Mouse (Mus musculus) gastrocnemius, adult 8-10 months (tissue): Measurements from ENCODE around the gene Naip6. TPM values are rescaled to one million over a fixed set of nuclear protein-coding genes. Genes with fewer than 3 reads are reported as not detected.
"Not testable (repeated sequence)": the region's sequence is repeated elsewhere in the genome, so short reads cannot be mapped to it uniquely, and the experiment has no call there.

Experiments
- DNase-seq, 2 experiments: peaks; one replicate each; pipeline ENCODE4 v3.0.0; 2022; ENCODE audit warnings: low spot score in 2 of 2
- total RNA-seq, 4 experiments: library from RNA; stranded (reverse); gene quantifications; 2 replicates each; pipeline ENCODE4 v1.2.4; 2022

Gene Naip6
- total RNA-seq, result under 1 TPM in 1 of 4 experiments, not detected in 3; 0.09 TPM

DNA sequence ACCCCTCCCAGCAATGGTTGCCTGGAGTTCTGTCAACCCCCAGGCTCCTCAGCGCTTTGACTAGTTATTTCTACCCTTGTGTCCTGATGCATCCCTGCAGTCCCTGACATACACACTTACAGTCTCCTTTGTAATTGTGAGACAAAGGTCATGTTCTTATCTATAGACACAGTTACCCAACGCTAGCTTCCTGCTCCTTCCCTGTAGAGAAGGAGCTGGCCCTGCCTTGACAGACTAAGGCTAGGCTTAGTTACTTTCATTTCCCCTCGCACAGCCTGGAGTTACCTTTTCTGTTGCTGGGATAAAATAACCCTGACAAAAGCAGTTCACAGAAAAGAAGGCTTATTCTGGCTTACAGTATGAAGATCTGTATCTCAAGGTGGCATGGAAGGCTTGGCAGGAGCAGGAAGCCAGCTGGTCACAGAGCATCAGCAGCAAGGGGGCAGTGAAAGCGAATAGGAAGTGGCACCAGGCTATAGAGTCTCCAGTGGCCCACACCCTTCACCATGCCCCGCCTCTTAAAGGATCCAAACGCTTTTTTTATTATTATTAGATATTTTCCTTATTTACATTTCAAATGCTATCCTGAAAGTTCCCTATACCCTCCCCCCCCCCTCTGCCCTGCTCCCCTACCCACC lies at the start of gene Naip6:
Naip6 (minus strand) TSS at position 419 of the 638 bp plus-strand sequence.
- not testable (repeated sequence) for DNase-seq

DNA sequence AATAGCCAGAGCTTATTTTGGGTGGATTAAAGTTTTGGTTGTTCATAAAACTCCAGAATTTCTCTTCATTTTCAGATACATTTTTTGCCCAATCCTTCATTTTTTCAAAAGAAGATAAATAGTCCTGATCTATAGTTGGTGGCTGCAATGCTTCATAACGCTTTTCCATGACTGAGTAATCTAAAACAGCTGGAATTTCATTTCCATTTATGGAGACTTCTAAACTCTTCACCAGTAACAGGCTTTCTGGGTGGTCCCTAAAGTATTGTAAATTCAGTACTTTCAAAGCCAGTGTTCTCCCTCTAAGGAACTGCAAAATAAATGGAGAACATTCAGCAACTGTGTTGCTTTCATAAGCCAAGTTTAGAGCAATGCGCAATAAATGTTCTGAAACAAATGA lies 34.8 kb upstream of the Naip6 start:
- not testable (repeated sequence) for DNase-seq

DNA sequence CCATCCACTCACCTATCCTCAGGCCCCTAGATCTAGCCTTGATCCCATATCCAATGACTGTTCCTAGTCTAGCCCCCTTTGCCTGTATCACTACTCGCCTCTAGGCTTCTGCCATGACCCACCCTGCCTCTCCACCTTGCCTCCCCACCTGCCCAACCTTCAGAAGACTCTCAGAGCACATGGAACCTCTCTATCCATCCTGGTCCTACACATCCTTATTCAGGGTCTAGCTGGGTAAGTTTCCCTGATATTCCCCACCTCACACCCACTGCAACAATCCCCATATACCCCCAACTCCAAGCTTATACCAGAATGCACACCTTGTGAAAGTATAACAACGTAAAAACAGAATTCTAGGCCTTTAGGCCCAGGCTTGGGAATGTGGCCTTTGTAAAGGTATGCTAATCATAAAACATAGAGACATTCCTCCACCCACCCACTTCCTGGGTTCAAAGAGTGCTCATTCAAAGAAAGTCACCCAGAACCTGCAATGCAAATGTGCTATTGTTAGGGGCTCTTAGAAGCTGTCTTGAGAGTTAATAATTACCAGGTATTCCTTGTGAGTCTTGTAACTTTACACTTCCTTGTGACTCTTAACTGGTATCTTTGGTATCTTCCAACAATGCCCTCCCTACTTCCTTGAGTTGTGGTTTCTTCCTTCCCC lies 32.2 kb upstream of the Naip6 start:
- not testable (repeated sequence) for DNase-seq

DNA sequence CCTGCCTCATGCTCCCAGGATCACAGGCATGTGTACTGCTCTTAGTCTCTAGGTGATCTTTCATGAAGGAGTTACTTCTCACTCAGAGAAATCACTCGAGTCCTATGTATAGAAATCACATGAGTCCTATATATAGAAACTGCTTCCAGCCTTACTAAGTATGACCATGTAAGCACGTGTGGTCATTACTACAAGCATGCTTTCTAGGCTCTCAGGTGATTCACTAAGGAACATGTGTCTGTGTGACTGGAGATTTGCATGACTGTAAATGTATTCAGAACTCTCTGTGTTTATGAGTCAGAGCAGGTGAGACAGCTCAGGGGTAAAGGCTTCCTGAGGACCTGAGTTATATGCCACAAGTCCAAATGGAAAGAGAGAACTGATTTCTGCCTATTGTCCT lies 24.3 kb upstream of the Naip6 start:
- no peak for DNase-seq

DNA sequence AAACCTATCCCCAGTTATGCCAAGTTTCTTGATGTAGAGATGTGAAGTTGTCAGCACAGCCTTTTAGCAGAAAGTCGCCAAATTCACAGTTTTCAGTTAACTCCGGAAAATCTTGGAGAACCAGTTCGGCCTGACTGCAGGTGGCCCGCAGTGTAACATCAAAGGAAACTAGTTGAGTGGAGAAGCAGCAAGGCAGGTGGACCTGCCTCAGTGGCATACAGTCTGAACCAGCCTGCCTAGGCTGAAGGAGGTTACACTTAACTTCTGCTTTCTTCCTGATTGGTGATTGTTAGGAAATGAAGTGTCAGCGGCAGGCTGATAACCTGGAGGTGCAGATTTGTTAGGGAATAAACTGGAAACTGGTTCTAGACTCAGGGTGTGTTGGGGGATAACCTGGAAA lies 14.3 kb upstream of the Naip6 start:
- DNase-seq, result not testable (repeated sequence)

DNA sequence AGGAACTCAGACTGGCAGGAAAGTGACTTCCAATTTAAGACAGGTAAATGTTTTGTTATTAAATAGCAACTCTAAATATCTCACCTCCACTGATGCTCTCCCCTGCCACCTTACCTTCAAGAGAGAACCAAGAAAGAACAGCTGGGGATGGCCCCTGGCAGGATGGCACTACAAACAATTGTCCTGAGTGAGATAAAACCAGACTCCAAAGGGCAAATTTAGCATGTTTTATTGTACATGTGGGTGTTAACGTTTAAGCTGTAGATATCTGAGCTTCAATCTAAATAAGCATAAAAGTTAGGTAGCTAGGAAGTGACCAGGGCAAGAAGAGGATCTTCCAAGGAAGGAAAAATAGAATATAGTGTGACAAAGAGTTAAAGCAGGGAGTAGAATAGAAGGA lies 11.4 kb upstream of the Naip6 start:
- not testable (repeated sequence) for DNase-seq

DNA sequence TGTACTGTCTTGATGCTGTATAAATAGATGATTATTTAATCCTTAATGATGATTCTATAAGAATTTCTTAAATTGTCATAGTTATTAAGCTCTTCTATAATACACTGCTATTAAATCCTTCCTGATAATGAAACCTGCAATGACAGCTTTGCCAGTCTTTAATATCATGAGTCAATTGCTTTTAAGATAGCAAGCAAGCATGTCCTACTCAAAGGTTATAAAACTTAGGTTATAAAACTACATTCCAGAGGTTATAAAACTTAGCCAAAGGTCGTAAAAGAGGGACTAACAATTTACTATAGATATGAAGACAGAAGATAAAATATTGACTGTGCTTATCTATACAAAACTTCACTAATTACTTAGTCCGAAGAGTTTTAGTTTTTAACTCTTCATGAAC lies 10.6 kb upstream of the Naip6 start:
- not testable (repeated sequence) for DNase-seq

DNA sequence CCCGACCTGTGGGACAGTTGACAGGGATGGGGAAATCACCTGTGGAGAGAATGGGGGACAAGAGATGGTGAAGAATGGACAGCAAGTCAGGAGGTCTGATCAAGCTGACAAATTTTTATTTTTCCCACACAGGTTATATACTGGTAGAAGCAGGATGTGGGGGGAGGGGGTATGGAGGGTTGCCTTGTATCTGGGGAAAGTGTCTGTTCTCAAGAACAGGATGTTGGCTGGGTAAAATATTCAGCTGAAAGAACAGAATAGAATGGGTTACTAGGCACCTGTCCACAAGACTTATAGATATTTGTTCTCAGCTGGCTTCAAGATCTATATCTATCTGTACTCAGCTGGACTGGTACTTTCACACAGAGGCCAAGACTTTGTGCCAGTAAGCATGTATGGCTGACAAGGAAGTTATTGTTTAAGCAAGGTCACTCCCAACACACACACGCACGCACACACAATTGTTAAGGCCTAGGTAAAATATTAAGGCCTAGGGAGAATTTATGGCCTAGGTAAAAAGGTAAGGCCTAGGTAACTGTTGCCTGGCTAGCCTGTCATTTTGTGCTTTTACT lies 4.9 kb upstream of the Naip6 start:
- not testable (repeated sequence) for DNase-seq

DNA sequence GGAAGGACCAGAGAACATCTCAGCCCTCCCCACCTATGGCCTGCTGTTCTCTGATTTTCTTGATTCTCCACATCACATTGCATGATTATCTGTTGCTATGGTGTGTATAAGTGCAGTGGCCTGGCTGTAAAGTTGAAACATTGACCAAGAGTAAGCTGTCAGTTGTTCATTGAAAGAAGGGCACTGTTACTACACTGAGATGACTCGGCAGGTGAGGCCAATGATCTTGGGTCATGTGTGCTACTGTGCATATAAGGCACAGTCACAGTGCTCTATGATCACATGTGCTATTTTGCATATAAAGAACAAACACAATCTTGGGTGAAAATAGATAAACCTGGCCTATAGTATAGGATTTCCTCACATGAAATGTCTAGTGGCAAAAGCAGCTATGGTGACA lies 32.9 kb downstream of the Naip6 start:
- no peak for DNase-seq

DNA sequence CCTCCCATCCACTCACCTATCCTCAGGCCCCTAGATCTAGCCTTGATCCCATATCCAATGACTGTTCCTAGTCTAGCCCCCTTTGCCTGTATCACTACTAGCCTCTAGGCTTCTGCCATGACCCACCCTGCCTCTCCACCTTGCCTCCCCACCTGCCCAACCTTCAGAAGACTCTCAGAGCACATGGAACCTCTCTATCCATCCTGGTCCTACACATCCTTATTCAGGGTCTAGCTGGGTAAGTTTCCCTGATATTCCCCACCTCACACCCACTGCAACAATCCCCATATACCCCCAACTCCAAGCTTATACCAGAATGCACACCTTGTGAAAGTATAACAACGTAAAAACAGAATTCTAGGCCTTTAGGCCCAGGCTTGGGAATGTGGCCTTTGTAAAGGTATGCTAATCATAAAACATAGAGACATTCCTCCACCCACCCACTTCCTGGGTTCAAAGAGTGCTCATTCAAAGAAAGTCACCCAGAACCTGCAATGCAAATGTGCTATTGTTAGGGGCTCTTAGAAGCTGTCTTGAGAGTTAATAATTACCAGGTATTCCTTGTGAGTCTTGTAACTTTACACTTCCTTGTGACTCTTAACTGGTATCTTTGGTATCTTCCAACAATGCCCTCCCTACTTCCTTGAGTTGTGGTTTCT lies 45.9 kb downstream of the Naip6 start:
- DNase-seq, result not testable (repeated sequence)

DNA sequence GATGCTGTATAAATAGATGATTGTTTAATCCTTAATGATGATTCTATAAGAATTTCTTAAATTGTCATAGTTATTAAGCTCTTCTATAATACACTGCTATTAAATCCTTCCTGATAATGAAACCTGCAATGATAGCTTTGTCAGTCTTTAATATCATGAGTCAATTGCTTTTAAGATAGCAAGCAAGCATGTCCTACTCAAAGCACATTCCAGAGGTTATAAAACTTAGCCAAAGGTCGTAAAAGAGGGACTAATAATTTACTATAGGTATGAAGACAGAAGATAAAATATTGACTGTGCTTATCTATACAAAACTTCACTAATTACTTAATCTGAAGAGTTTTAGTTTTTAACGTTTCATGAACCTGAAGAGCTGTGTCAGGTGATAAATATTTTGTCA lies 60.5 kb downstream of the Naip6 start:
- not testable (repeated sequence) for DNase-seq

DNA sequence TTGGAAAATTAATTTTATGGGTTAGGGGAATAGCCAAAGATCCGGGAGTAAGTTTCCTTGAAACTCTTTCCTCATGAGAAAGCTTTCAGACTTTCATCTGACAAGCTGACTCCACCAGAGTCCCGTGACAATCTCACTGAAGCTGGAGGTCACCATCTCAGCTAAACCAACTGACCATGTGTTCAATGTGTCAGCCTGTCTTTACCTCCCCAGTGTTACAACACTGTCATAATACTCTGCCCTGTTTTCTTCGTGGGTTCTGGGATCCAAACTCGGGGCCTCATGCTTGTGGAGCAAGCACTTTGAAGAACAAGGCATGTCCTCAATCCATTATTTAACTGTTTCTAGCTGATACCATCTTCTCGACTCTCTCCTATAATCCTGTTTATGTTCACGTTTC lies 61.5 kb downstream of the Naip6 start:
- DNase-seq, result not testable (repeated sequence)

DNA sequence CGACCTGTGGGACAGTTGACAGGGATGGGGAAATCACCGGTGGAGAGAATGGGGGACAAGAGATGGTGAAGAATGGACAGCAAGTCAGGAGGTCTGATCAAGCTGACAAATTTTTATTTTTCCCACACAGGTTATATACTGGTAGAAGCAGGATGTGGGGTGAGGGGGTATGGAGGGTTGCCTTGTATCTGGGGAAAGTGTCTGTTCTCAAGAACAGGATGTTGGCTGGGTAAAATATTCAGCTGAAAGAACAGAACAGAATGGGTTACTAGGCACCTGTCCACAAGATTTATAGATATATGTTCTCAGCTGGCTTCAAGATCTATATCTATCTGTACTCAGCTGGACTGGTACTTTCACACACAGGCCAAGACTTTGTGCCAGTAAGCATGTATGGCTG lies 65.6 kb downstream of the Naip6 start:
- DNase-seq, result not testable (repeated sequence)

DNA sequence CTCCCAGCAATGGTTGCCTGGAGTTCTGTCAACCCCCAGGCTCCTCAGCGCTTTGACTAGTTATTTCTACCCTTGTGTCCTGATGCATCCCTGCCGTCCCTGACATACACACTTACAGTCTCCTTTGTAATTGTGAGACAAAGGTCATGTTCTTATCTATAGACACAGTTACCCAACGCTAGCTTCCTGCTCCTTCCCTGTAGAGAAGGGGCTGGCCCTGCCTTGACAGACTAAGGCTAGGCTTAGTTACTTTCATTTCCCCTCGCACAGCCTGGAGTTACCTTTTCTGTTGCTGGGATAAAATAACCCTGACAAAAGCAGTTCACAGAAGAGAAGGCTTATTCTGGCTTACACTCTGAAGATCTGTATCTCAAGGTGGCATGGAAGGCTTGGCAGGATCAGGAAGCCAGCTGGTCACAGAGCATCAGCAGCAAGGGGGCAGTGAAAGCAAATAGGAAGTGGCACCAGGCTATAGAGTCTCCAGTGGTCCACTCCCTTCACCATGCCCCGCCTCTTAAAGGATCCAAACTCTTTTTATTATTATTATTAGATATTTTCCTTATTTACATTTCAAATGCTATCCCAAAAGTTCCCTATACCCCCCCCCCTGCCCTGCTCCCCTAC lies 70.5 kb downstream of the Naip6 start:
- DNase-seq, result not testable (repeated sequence)

DNA sequence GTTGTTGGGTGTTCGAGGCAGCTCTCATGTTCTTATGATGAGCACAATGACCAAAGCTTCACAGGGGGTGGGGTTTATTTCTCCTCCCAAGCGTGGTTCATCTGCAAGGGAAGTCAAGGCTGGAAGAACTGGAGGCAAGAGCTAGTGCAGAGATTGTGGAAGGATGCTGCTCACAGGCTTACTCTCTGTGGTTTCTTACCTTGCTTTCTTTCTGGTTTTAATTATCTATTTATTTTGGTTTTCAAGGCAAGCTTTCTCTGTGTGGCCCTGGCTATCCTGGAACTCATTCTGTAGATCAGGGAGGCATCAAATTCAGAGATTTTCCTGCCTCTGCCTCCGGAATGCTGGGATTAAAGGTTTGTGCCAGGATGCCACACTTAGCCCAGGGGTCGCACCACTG lies 71.3 kb downstream of the Naip6 start, which contains the start of gene Naip5:
Naip5 (minus strand) TSS at position 101 of the 400 bp plus-strand sequence.
- DNase-seq, result not testable (repeated sequence)

DNA sequence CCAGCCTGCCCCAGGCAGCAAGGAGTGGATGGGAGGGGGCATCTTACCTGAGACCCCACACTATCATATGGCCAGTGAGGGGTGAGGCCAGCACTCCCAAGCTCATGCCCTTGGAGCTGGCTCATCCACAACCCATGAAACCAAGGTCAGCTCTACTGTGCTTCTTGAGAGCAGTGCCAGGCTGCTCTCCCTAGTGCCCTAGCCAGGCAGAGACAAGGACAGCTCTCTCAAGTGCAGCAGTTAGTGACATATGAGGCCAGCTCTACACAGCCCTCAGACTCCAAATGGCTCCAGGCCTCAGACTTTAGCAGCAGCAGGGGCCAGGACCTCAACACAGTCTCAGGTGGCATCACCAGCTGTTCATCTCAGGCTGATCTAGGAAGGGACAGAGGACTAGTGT lies 73.8 kb downstream of the Naip6 start:
- DNase-seq, result no peak

Other genes starting within 250 kb of the Naip6 start
- gene Bdp1, start 213.6 kb downstream of the Naip6 start, total RNA-seq, result 10 to 100 TPM in 3 of 4 experiments, 1 to 10 TPM in 1; 9.3 to 18.4 (median 12.6) TPM
- gene Serf1, start 209.7 kb downstream of the Naip6 start, total RNA-seq, result 10 to 100 TPM in 1 of 4 experiments, 1 to 10 TPM in 3; 5.1 to 11.4 (median 7.5) TPM
- gene Smn1, start 192.8 kb downstream of the Naip6 start, total RNA-seq, result 10 to 100 TPM; 12.0 to 16.7 (median 14.8) TPM
- gene Naip2, start 115.6 kb downstream of the Naip6 start, total RNA-seq, result under 1 TPM; 0.10 to 0.34 (median 0.14) TPM
- under 1 TPM in 2 of 4 experiments, not detected in 2; 0.07 to 0.08 TPM for gene Naip5, start 71.4 kb downstream of the Naip6 start, total RNA-seq
- gene Naip1, start 135.2 kb upstream of the Naip6 start, total RNA-seq, result not detected
- 10 to 100 TPM; 15.6 to 22.0 (median 18.0) TPM for gene Gtf2h2, start 174.9 kb upstream of the Naip6 start, total RNA-seq
- under 1 TPM in 1 of 4 experiments, not detected in 3; 0.29 TPM for gene Ocln, start 235.0 kb upstream of the Naip6 start, total RNA-seq